Mouse (Mus musculus) ES-E14 (cell line): ENCODE measurements around the gene Cib4.

ENCODE experiments used
- CHD2 ChIP-seq: IDR thresholded peaks from 2 replicates; pipeline ENCODE4 v1.6.1; 2014; ENCODE audit warnings: mild to moderate bottlenecking, low read depth, low read length, inconsistent platforms
- HCFC1 ChIP-seq: IDR thresholded peaks from 2 replicates; pipeline ENCODE4 v1.6.1; 2012; ENCODE audit warnings: low read length, inconsistent platforms, borderline replicate concordance; ENCODE audit not compliant: insufficient read depth
- MAFK ChIP-seq: IDR thresholded peaks from 2 replicates; pipeline ENCODE4 v1.6.1; 2014; ENCODE audit warnings: mild to moderate bottlenecking, low read depth, low read length, inconsistent platforms; ENCODE audit not compliant: insufficient read depth
- ZC3H11A ChIP-seq: IDR thresholded peaks from 2 replicates; pipeline ENCODE4 v1.6.1; 2012; ENCODE audit warnings: low read depth, mild to moderate bottlenecking, inconsistent platforms, low read length, borderline replicate concordance
- ZNF384 ChIP-seq: IDR thresholded peaks from 2 replicates; pipeline ENCODE4 v1.6.1; 2012; ENCODE audit warnings: low read depth, low read length, inconsistent platforms

DNA sequence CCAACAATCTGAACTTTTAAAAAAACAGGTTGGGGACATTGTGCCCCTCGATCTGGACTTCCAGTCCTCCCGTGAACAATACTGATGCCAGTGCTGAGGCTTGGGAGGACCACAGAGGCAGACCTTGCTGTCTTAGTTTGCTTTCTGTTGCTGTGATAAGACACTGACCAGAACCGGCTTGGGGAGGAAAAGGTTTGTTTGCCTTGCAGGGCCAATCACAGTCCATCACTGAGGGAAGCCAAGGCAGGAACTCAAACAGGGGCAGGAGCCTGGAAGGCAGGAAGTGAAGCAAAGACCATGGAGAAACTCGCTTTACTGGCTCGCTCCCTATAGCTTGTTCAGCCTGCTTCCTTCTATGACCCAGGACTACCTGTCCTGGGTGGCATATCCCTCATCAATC lies 73.5 kb downstream of the Cib4 start:
- TF ChIP-seq HCFC1 (no peak), ZNF384 (no peak), ZC3H11A (no peak), MAFK (no peak), CHD2 (no peak)
